Mouse (Mus musculus) heart, embryonic 14.5 days (tissue): ENCODE measurements around the gene Ggnbp2. TPM values are rescaled to one million over a fixed set of nuclear protein-coding genes. Genes with fewer than 3 reads are reported as not detected.

Experiments used
- ATAC-seq: fragments of 200-750 bp; cut with Nextera tagmentation; 2 replicates; pipeline ENCODE4 v1.8.0; 2017; ENCODE audit warnings: low read depth, moderate TSS enrichment; ENCODE audit not compliant: insufficient number of reproducible peaks, insufficient read depth, low FRiP score
- H3K27ac ChIP-seq, 2 experiments: fragments of 200-500 bp in 1 of 2; fragments of 300-500 bp in 1 of 2; sonication (generic) in 1 of 2; replicated peaks in 1 of 2; 2 replicates each; pipeline ENCODE4 v1.5.1; 2012 to 2014; ENCODE audit warnings: low read depth in 2 of 2, low read length in 2 of 2, control low read depth in 1 of 2, mild to moderate bottlenecking in 1 of 2, mixed read lengths in 1 of 2; ENCODE audit not compliant: control insufficient read depth in 1 of 2, insufficient read depth in 1 of 2
- H3K27me3 ChIP-seq: fragments of 300-500 bp; sonication (generic); 2 replicates; pipeline ENCODE4 v1.6.1; 2014; ENCODE audit warnings: mild to moderate bottlenecking, low read length, control low read depth; ENCODE audit not compliant: control insufficient read depth, insufficient read depth
- H3K36me3 ChIP-seq: fragments of 300-500 bp; sonication (generic); 2 replicates; pipeline ENCODE4 v1.6.1; 2014; ENCODE audit warnings: mild to moderate bottlenecking, control low read depth, low read length, mixed read lengths; ENCODE audit not compliant: control insufficient read depth, insufficient read depth
- H3K4me1 ChIP-seq, 2 experiments: fragments of 200-500 bp in 1 of 2; fragments of 300-500 bp in 1 of 2; sonication (generic) in 1 of 2; 2 replicates each; pipeline ENCODE4 v1.6.1; 2012 to 2014; ENCODE audit warnings: low read length in 2 of 2, control low read depth in 1 of 2, mixed read lengths in 1 of 2; ENCODE audit not compliant: control insufficient read depth in 2 of 2, insufficient read depth in 2 of 2
- H3K4me2 ChIP-seq: fragments of 300-500 bp; sonication (generic); 2 replicates; pipeline ENCODE4 v1.6.1; 2014; ENCODE audit warnings: mild to moderate bottlenecking, low read length
- H3K4me3 ChIP-seq, 2 experiments: fragments of 200-500 bp in 1 of 2; fragments of 300-500 bp in 1 of 2; sonication (generic) in 1 of 2; 2 replicates each; pipeline ENCODE4 v1.5.1; 2012 to 2014; ENCODE audit warnings: low read length in 2 of 2, mild to moderate bottlenecking in 2 of 2, control low read depth in 1 of 2, low read depth in 1 of 2, moderate library complexity in 1 of 2; ENCODE audit not compliant: control insufficient read depth in 1 of 2, insufficient read depth in 1 of 2
- H3K9ac ChIP-seq: fragments of 300-500 bp; sonication (generic); 2 replicates; pipeline ENCODE4 v1.6.1; 2014; ENCODE audit warnings: mild to moderate bottlenecking, low read length
- H3K9me3 ChIP-seq: fragments of 300-500 bp; sonication (generic); 2 replicates; pipeline ENCODE4 v1.6.1; 2016; ENCODE audit warnings: low read length, control low read depth; ENCODE audit not compliant: control insufficient read depth
- WGBS: fragments of 180-500 bp; shearing (Covaris S2); extraction: QIAGEN DNeasy Blood & Tissue Kit; methylation state at CpG from one replicate; pipeline ENCODE4 v1.1.7; 2014; 5-methylcytosine and 5-hydroxymethylcytosine counted together
- polyA plus RNA-seq: library from polyadenylated mRNA; unstranded; fragments of >200 nt; fragmentation: Nextera tagmentation; extraction: Ambion mirVana; gene quantifications from 2 replicates; pipeline ENCODE4 v1.2.1, GENCODE M21; 2014

Ggnbp2 gene
- polyA plus RNA-seq, 1 experiment from 2014 or later: 54.4 TPM

- Histone ChIP-seq H3K4me2 (no peak overlapping the region), H3K36me3 (peaks cover 84% of the 10 kb centered on the region), H3K4me1 (peaks cover 0 to 4% of the 10 kb centered on the region in 2 experiments; a peak in 1 of 4 replicates), H3K27me3 (no peaks in the 10 kb centered on the region), H3K4me3 (no peak overlapping the region), H3K9me3 (no peaks in the 10 kb centered on the region), H3K27ac (no peak overlapping the region), H3K9ac (no peak overlapping the region)
- no peak for ATAC-seq
- 86% methylated on average over 4 of the region's 4 CpGs for WGBS
Observed at GRCm38 (mm10) chr11:84910411-84910810, 39.8 kb upstream of the Ggnbp2 start.

DNA sequence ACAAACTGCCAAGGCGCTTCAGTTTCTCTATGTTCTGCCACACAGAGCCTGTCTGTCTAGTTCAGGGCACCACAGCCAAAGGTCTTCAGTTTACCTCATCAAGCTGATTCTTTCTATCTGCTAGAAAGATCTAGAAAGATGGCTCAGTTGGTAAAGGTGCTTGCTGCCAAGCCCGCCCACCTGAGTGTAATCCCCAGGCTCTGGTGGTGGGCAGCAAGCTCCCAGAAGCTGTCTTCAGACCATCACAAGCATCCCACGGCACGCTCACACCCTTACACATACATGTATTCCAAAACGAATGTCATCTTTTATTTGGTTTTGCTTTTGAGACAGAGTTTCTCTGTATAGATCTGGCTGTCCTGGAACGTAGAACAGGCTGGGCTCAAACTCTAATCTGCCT lies 37.9 kb upstream of the Ggnbp2 start:
- Histone ChIP-seq H3K36me3 (peaks cover 99% of the 10 kb centered on the region), H3K27ac (no peak overlapping the region), H3K27me3 (no peaks in the 10 kb centered on the region), H3K4me1 (no peaks in the 10 kb centered on the region), H3K9me3 (no peaks in the 10 kb centered on the region), H3K9ac (no peak overlapping the region), H3K4me2 (no peak overlapping the region), H3K4me3 (no peak overlapping the region)
- WGBS: 91% methylated on average over 6 of the region's 6 CpGs
- ATAC-seq: no peak

- H3K4me1 ChIP-seq: no peaks in the 10 kb centered on the region
- H3K27me3 ChIP-seq: no peaks in the 10 kb centered on the region
- no peak overlapping the region for H3K4me3 ChIP-seq
- H3K9me3 ChIP-seq: no peaks in the 10 kb centered on the region
- H3K27ac ChIP-seq: no peak overlapping the region
- H3K4me2 ChIP-seq: no peak overlapping the region
- WGBS: 73% methylated on average over 3 of the region's 3 CpGs
- H3K36me3 ChIP-seq: peaks cover 99% of the 10 kb centered on the region
- ATAC-seq: no peak
- H3K9ac ChIP-seq: no peak overlapping the region
Observed at GRCm38 (mm10) chr11:84907081-84907480, 36.5 kb upstream of the Ggnbp2 start.

GRCm38 (mm10) chr11:84904597-84905144 lies 34.1 kb upstream of the Ggnbp2 start:
- no peak for ATAC-seq
- no peak overlapping the region for H3K27ac ChIP-seq
- no peak overlapping the region for H3K4me3 ChIP-seq
- WGBS: 77% methylated on average over 9 of the region's 9 CpGs
- H3K27me3 ChIP-seq: no peaks in the 10 kb centered on the region
- H3K9ac ChIP-seq: no peak overlapping the region
- peaks cover 100% of the 10 kb centered on the region for H3K36me3 ChIP-seq
- H3K4me1 ChIP-seq: no peaks in the 10 kb centered on the region
- no peak overlapping the region for H3K4me2 ChIP-seq
- H3K9me3 ChIP-seq: no peaks in the 10 kb centered on the region

DNA sequence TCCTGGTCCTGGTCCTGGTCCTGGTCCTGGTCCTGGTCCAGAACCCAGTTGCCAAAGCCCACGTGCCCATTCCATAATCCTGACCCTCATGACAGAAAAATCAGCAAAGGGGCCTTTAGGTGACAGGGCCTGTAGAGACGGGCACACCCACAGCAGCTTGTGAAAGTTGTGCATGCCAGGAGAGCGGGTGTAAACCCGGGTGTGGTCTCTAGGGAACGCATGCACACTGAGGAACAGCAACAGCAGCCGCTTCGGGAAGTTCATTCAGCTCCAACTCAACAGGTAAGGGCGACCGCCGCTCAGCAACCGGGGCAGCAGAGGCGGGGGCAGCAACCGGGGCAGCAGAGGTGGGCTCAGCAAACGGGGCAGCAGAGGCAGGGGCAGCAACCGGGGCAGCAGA lies 22.5 kb upstream of the Ggnbp2 start:
- Histone ChIP-seq H3K9me3 (no peaks in the 10 kb centered on the region), H3K4me3 (no peak overlapping the region), H3K4me1 (no peaks in the 10 kb centered on the region), H3K36me3 (peaks cover 91% of the 10 kb centered on the region), H3K27ac (no peak overlapping the region), H3K4me2 (no peak overlapping the region), H3K9ac (no peak overlapping the region), H3K27me3 (no peaks in the 10 kb centered on the region)
- ATAC-seq: no peak
- 88% methylated on average over 14 of the region's 15 CpGs for WGBS

GRCm38 (mm10) chr11:84891705-84892104 lies 21.1 kb upstream of the Ggnbp2 start:
- Histone ChIP-seq H3K27me3 (no peaks in the 10 kb centered on the region), H3K9ac (no peak overlapping the region), H3K9me3 (no peaks in the 10 kb centered on the region), H3K4me2 (no peak overlapping the region), H3K4me3 (no peak overlapping the region), H3K27ac (no peak overlapping the region), H3K4me1 (no peaks in the 10 kb centered on the region), H3K36me3 (peaks cover 91% of the 10 kb centered on the region)
- ATAC-seq: no peak
- WGBS: 91% methylated on average over 7 of the region's 7 CpGs

DNA sequence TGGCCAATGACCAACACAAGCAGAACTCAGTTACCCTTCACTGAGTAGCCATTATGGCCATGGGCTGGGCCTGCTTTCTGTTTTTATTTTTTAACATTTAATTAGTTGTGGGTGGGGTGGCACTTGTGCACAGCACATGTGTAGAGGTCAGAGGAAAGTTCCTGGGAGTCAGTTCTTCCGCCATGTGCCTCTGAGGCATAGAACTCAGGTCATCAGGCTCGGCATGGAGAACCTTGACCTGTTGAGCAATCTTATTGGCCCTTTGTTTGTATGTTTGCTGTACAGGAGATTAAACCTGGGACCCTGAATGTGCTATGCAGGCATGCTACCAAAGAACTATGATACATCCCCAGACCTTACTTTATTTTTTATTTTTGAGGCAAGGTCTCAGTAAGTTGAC lies 18.9 kb upstream of the Ggnbp2 start:
- H3K4me1 ChIP-seq: no peaks in the 10 kb centered on the region
- H3K9me3 ChIP-seq: no peaks in the 10 kb centered on the region
- ATAC-seq: no peak
- peaks cover 92% of the 10 kb centered on the region for H3K36me3 ChIP-seq
- no peak overlapping the region for H3K27ac ChIP-seq
- WGBS: 94% methylated on average over 2 of the region's 2 CpGs
- no peak overlapping the region for H3K9ac ChIP-seq
- H3K27me3 ChIP-seq: no peaks in the 10 kb centered on the region
- no peak overlapping the region for H3K4me3 ChIP-seq
- no peak overlapping the region for H3K4me2 ChIP-seq

GRCm38 (mm10) chr11:84888025-84888424 lies 17.4 kb upstream of the Ggnbp2 start:
- no peaks in the 10 kb centered on the region for H3K4me1 ChIP-seq
- H3K9me3 ChIP-seq: no peaks in the 10 kb centered on the region
- no peak overlapping the region for H3K4me3 ChIP-seq
- no peak overlapping the region for H3K9ac ChIP-seq
- H3K4me2 ChIP-seq: no peak overlapping the region
- no peaks in the 10 kb centered on the region for H3K27me3 ChIP-seq
- ATAC-seq: no peak
- 93% methylated on average over 8 of the region's 8 CpGs for WGBS
- peaks cover 97% of the 10 kb centered on the region for H3K36me3 ChIP-seq
- H3K27ac ChIP-seq: no peak overlapping the region
